Comparison of ENCODE assay signal across 20 mouse cellular contexts in genomic region chr6:121134884-121135283, GRCm38 (mm10).
"Had no signal": no experiment of that assay in that cellular context is flagged by ENCODE, and none has a peak within 500 bp of the region (broad histone marks: within the 10 kb centered on the region; RNA-seq: fewer than 3 reads in every experiment).

No protein-coding gene starts in this region.

- H3K9me3 ChIP-seq: kidney, embryonic 15.5 days; limb, embryonic 12.5 days; limb, embryonic 15.5 days; stomach, embryonic 15.5 days had no signal

- H3K4me2 ChIP-seq: kidney, embryonic 15.5 days; limb, embryonic 12.5 days; limb, embryonic 15.5 days; liver, embryonic 11.5 days; lung, embryonic 14.5 days; stomach, embryonic 15.5 days had no signal

- H3K4me3 ChIP-seq: kidney, embryonic 15.5 days; limb, embryonic 12.5 days; limb, embryonic 15.5 days; stomach, embryonic 15.5 days had no signal

- DNase-seq: kidney, adult 8-10 months; kidney, postnatal 10 days; kidney, postnatal 4 days; left cerebral cortex, postnatal 4 days; liver, postnatal 0 days; lung, embryonic 14.5 days; midbrain, embryonic 14.5 days; right cerebral cortex, adult 18-20 months; right cerebral cortex, postnatal 14 days; right cerebral cortex, postnatal 4 days; spleen, adult 18-20 months; thymus, postnatal 36 days had no signal

- H3K36me3 ChIP-seq: kidney, embryonic 15.5 days; limb, embryonic 12.5 days; limb, embryonic 15.5 days; stomach, embryonic 15.5 days had no signal

- H3K9ac ChIP-seq: kidney, embryonic 15.5 days; limb, embryonic 12.5 days; limb, embryonic 15.5 days; liver, embryonic 14.5 days; liver, postnatal 0 days; lung, embryonic 14.5 days; stomach, embryonic 15.5 days had no signal

- H3K27ac ChIP-seq: kidney, embryonic 15.5 days; limb, embryonic 12.5 days; limb, embryonic 15.5 days; liver, embryonic 14.5 days; macrophage; stomach, embryonic 15.5 days had no signal

- ATAC-seq: liver, postnatal 0 days; lung, postnatal 0 days had no signal
